Mouse (Mus musculus) thymus, adult 2 months (tissue): ENCODE data around the gene Stk10.

ENCODE experiments used
- CTCF ChIP-seq: fragments of 200-500 bp; IDR thresholded peaks from 2 replicates; pipeline ENCODE4 v1.5.1; 2012; ENCODE audit warnings: mild to moderate bottlenecking, control low read depth, low read length, moderate library complexity, borderline replicate concordance; ENCODE audit not compliant: control insufficient read depth, poor library complexity, insufficient read depth; ENCODE audit errors: extremely low read depth
- POLR2A ChIP-seq: fragments of 200-500 bp; IDR thresholded peaks from 2 replicates; pipeline ENCODE4 v1.6.1; 2012; ENCODE audit warnings: mild to moderate bottlenecking, low read length, control low read depth, moderate library complexity; ENCODE audit not compliant: control insufficient read depth, poor library complexity, insufficient read depth; ENCODE audit errors: extremely low read depth

DNA sequence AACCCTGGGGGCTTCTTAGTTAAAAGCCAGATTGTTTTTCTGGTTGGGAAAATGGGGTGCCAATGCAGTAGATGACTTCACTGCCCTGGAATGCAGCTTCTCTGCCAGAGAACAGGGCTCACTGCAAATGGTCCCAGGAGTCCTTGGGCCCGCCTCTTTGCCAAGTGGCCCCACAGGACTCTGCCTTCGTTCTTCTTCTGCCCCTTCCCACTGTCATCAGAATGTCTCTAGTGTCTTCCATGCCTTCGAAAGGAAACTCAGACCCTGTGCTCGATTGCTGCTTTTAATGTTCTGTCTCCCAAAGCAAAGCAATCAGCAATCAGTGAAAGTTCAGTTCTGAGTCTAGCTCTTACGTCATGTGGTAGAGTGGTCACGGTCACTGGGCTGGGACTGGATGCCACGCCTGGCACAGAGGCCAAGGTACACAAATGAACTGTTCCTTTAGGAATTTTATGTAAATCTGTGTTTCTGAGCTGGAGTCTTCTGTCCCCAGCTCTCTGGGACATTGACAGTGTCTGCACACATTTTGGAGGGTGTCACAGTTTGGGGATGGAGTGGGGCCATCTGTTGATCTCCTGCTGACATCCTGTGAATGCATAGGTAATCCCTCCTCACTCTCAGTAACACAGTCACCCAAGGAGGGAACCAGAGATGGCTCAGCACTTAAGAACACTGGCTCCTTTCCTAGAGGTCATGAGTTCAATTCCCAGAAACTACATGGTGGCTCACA lies 72.2 kb downstream of the Stk10 start:
- TF ChIP-seq CTCF (no peak), POLR2A (no peak)
